Mouse (Mus musculus): Measurements from ENCODE around the gene Lingo3.

DNA sequence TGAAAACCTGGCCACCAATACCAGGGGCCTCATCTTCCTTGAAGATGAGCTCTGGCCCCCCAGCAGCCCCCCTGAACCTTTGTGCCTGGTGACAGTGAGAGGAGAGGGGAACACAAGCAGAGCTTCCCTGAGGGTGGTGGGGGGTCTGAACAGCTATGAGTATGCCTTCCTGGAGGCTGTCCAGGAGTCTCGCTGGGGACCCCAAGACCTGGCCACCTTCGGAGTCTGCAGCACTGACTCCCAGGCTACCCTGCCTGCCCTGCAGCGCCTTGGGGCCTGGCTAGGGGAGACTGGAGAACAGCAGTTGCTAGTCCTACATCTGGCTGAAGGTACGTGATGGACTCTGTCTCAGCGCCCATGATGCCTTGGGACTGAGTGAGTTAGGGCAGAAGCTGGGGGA is 38.5 kb downstream of the Lingo3 start:
- TF ChIP-seq CTCF (IDR thresholded peaks at IDR 0.05; ENCODE audit: insufficient read depth, low read length), result no peak
- no peak for TF ChIP-seq POLR2A (IDR thresholded peaks at IDR 0.05; ENCODE audit: borderline replicate concordance, extremely low read depth, low read depth, low read length)
